In genomic region chr4:10919530-10919929, GRCm38 (mm10) we compare ENCODE assay signal across 21 mouse cellular contexts. TPM values are rescaled to one million over a fixed set of nuclear protein-coding genes. Genes with fewer than 3 reads are reported as not detected.
DNase-seq lines count a peak whose midpoint lies in the region; ATAC-seq and TF ChIP-seq lines count a peak whose summit lies in the region.
"Had no signal": no experiment of that assay in that cellular context is flagged by ENCODE, and none has a peak within 500 bp of the region (broad histone marks: within the 10 kb centered on the region; RNA-seq: fewer than 3 reads in every experiment).

No protein-coding gene starts in this region.

- TF ChIP-seq CTCF in forebrain, postnatal 0 days (IDR thresholded peaks at IDR 0.05; ENCODE audit: low read depth): no peak
- no peak for TF ChIP-seq CTCF in thymus, adult 2 months (IDR thresholded peaks at IDR 0.05; ENCODE audit: borderline replicate concordance, control insufficient read depth, extremely low read depth, insufficient read depth, low read length, poor library complexity)
- TF ChIP-seq CTCF in kidney, adult 2 months (conservative IDR thresholded peaks at IDR 0.05; ENCODE audit: insufficient read depth, insufficient read length, low read depth, low read length): no peak

- DNase-seq in forebrain, postnatal 0 days: peak; percentile 41
- no peak for DNase-seq in liver, embryonic 13.5 days
- DNase-seq in liver: no peak
- no peak for DNase-seq in thymus, adult 2 months
- no peak for DNase-seq in thymus, postnatal 36 days
- DNase-seq in kidney, adult 2 months: no peak
- DNase-seq: adrenal gland, postnatal 10 days; cerebellum, adult 8-10 months; cerebellum, postnatal 36 days; gastrocnemius, postnatal 36 days; heart, postnatal 14 days; kidney, adult 18-20 months; kidney, postnatal 14 days; left cerebral cortex, postnatal 4 days; midbrain, embryonic 14.5 days; right cerebral cortex, postnatal 14 days had no signal

- 60% methylated on average over 3 of the region's 3 CpGs for WGBS in forebrain, postnatal 0 days
- WGBS in forebrain, embryonic 12.5 days: 95% methylated on average over 3 of the region's 3 CpGs
- 66% methylated on average over 3 of the region's 3 CpGs for WGBS in liver, embryonic 13.5 days (ENCODE audit: insufficient replicate concordance)
- WGBS in thymus, adult 2 months: 88% methylated on average over 3 of the region's 3 CpGs
- 91% methylated on average over 3 of the region's 3 CpGs for WGBS in kidney, adult 2 months

- TF ChIP-seq POLR2A in thymus, adult 2 months (IDR thresholded peaks at IDR 0.05; ENCODE audit: control insufficient read depth, extremely low read depth, insufficient read depth, low read length, poor library complexity): no peak
- TF ChIP-seq POLR2A in kidney, adult 2 months (IDR thresholded peaks at IDR 0.05; ENCODE audit: low read depth, low read length): no peak

- no peaks in the 10 kb centered on the region for H3K27me3 ChIP-seq in forebrain, postnatal 0 days (ENCODE audit: insufficient read depth, low read length)
- H3K27me3 ChIP-seq in forebrain, embryonic 12.5 days: no peaks in the 10 kb centered on the region
- H3K27me3 ChIP-seq in liver, embryonic 13.5 days: no peaks in the 10 kb centered on the region; the same call in 1 of the 2 replicates
- no peaks in the 10 kb centered on the region for H3K27me3 ChIP-seq in thymus, adult 2 months (ENCODE audit: control insufficient read depth, insufficient read depth, low read length)
- H3K27me3 ChIP-seq in kidney, adult 2 months (replicated peaks; ENCODE audit: control insufficient read depth, insufficient read depth, low read length): no peaks in the 10 kb centered on the region
- H3K27me3 ChIP-seq: hindbrain, embryonic 12.5 days; neural tube, embryonic 12.5 days had no signal

- H3K9me3 ChIP-seq in forebrain, postnatal 0 days (ENCODE audit: low read length): no peaks in the 10 kb centered on the region
- H3K9me3 ChIP-seq in forebrain, embryonic 12.5 days: no peaks in the 10 kb centered on the region
- H3K9me3 ChIP-seq in liver, embryonic 13.5 days (replicated peaks): no peaks in the 10 kb centered on the region
- H3K9me3 ChIP-seq: hindbrain, embryonic 12.5 days; neural tube, embryonic 12.5 days had no signal

- H3K4me2 ChIP-seq in forebrain, postnatal 0 days (ENCODE audit: low read depth): no peak overlapping the region
- H3K4me2 ChIP-seq in forebrain, embryonic 12.5 days: no peak overlapping the region
- no peak overlapping the region for H3K4me2 ChIP-seq in liver, embryonic 13.5 days
- H3K4me2 ChIP-seq: heart, embryonic 11.5 days; hindbrain, embryonic 12.5 days; neural tube, embryonic 12.5 days had no signal

- H3K9ac ChIP-seq in forebrain, postnatal 0 days: no peak overlapping the region
- no peak overlapping the region for H3K9ac ChIP-seq in forebrain, embryonic 12.5 days
- no peak overlapping the region for H3K9ac ChIP-seq in liver, embryonic 13.5 days
- H3K9ac ChIP-seq: hindbrain, embryonic 12.5 days; neural tube, embryonic 12.5 days had no signal

- H3K36me3 ChIP-seq in forebrain, postnatal 0 days (ENCODE audit: insufficient read depth): no peaks in the 10 kb centered on the region
- H3K36me3 ChIP-seq in forebrain, embryonic 12.5 days (replicated peaks): no peaks in the 10 kb centered on the region
- H3K36me3 ChIP-seq in liver, embryonic 13.5 days: no peaks in the 10 kb centered on the region
- H3K36me3 ChIP-seq in thymus, adult 2 months (ENCODE audit: control insufficient read depth, insufficient read depth, low read length): no peaks in the 10 kb centered on the region
- H3K36me3 ChIP-seq in kidney, adult 2 months (ENCODE audit: control insufficient read depth, insufficient read depth, low read length): no peaks in the 10 kb centered on the region
- H3K36me3 ChIP-seq: hindbrain, embryonic 12.5 days; neural tube, embryonic 12.5 days had no signal

- no peak overlapping the region; the same call in 1 of the 2 replicates for H3K27ac ChIP-seq in forebrain, postnatal 0 days (ENCODE audit: low read depth, low read length)
- no peak overlapping the region for H3K27ac ChIP-seq in forebrain, embryonic 12.5 days
- peak overlapping the region; percentile 58; the same call in 1 of the 2 replicates for H3K27ac ChIP-seq in liver, embryonic 13.5 days
- H3K27ac ChIP-seq in thymus, adult 2 months (ENCODE audit: control insufficient read depth, insufficient read depth, low read length): peak overlapping the region; percentile 54
- H3K27ac ChIP-seq in kidney, adult 2 months (ENCODE audit: insufficient read depth, low read depth, low read length): no peak overlapping the region
- H3K27ac ChIP-seq: hindbrain, embryonic 12.5 days; neural tube, embryonic 12.5 days had no signal

- H3K4me3 ChIP-seq in forebrain, postnatal 0 days (ENCODE audit: low read depth, low read length): no peak overlapping the region
- no peak overlapping the region for H3K4me3 ChIP-seq in forebrain, embryonic 12.5 days (replicated peaks)
- H3K4me3 ChIP-seq in liver, embryonic 13.5 days (replicated peaks): no peak overlapping the region
- no peak overlapping the region for H3K4me3 ChIP-seq in thymus, adult 2 months (ENCODE audit: control insufficient read depth, insufficient read depth, low read length)
- no peak overlapping the region for H3K4me3 ChIP-seq in kidney, adult 2 months (ENCODE audit: insufficient read depth, low read depth, low read length)
- H3K4me3 ChIP-seq: hindbrain, embryonic 12.5 days; neural tube, embryonic 12.5 days had no signal

- H3K4me1 ChIP-seq in forebrain, postnatal 0 days (ENCODE audit: insufficient read depth): no peaks in the 10 kb centered on the region
- no peaks in the 10 kb centered on the region for H3K4me1 ChIP-seq in forebrain, embryonic 12.5 days
- peaks cover 55% of the 10 kb centered on the region for H3K4me1 ChIP-seq in liver, embryonic 13.5 days (replicated peaks)
- peaks cover 26% of the 10 kb centered on the region for H3K4me1 ChIP-seq in thymus, adult 2 months (replicated peaks; ENCODE audit: control insufficient read depth, insufficient read depth, low read length)
- H3K4me1 ChIP-seq in kidney, adult 2 months (ENCODE audit: control insufficient read depth, insufficient read depth, low read length): peaks cover 15% of the 10 kb centered on the region
- H3K4me1 ChIP-seq: hindbrain, embryonic 12.5 days; neural tube, embryonic 12.5 days had no signal

- ATAC-seq in forebrain, postnatal 0 days: peak; percentile 78
- no peak for ATAC-seq in forebrain, embryonic 12.5 days (ENCODE audit: low FRiP score)
- ATAC-seq in liver, embryonic 13.5 days (ENCODE audit: low read depth): no peak
- ATAC-seq: forebrain, embryonic 16.5 days had no signal

RNA-seq across cellular contexts. Expression of gene 2610301B20Rik, which starts 45.2 kb away (rescaled TPM):
- total RNA-seq in forebrain, postnatal 0 days (2014; rRNA removed): 33.9 and 35.5 TPM in 2 replicates
- polyA plus RNA-seq in forebrain, postnatal 0 days (2015; fragmentation: Nextera tagmentation; extraction: Ambion mirVana): 33.1 and 39.0 TPM in 2 replicates
- 43.2 and 43.5 TPM in 2 replicates for polyA plus RNA-seq in forebrain, embryonic 12.5 days (2016; fragmentation: Nextera tagmentation; extraction: Ambion mirVana)
- polyA plus RNA-seq in liver, embryonic 13.5 days (2015; fragmentation: Nextera tagmentation; extraction: Ambion mirVana): 11.6 and 16.3 TPM in 2 replicates
- 4.2 and 5.9 TPM in 2 replicates for polyA plus RNA-seq in thymus, adult 2 months (2012; rRNA removed)
- polyA plus RNA-seq in kidney, adult 2 months (2012; rRNA removed): 5.3 and 7.0 TPM in 2 replicates

Comparison
In these comparisons a context has a peak if more than half of its experiments do, and no peak if none do; other contexts are left out.
1. H3K27ac ChIP-seq: peak in liver, embryonic 13.5 days (single experiment) and thymus, adult 2 months (single experiment); none in forebrain, postnatal 0 days (single experiment), forebrain, embryonic 12.5 days (single experiment) and kidney, adult 2 months (single experiment).